Mouse (Mus musculus) monocyte, adult 5-6 weeks (primary cell): Measurements from ENCODE around the gene Rsbn1. TPM values are rescaled to one million over a fixed set of nuclear protein-coding genes. Genes with fewer than 3 reads are reported as not detected.
A peak's percentile ranks its signal among the peaks of the same experiment; 100 is the strongest.

ENCODE experiments used
- ATAC-seq: fragments of 153-309, 156-312 bp; replicated peaks from 2 replicates; pipeline ENCODE4 v1.8.0; 2017; ENCODE audit warnings: mild to moderate bottlenecking; ENCODE audit not compliant: low TSS enrichment, insufficient number of reproducible peaks, severe bottlenecking, poor library complexity, low FRiP score
- total RNA-seq: library from RNA; stranded (forward); fragments of 200-1000, 200-491, 200-594 nt; gene quantifications from 3 replicates; pipeline ENCODE4 v1.2.3, GENCODE M21; 2017

Rsbn1 gene
- total RNA-seq, 1 experiment from 2014 or later = 41.7 TPM

GRCm38 (mm10) chr3:103925302-103925701 is 11.4 kb downstream of the Rsbn1 start:
- ATAC-seq = no peak

GRCm38 (mm10) chr3:103927511-103927910 is 13.6 kb downstream of the Rsbn1 start:
- ATAC-seq = peak; percentile 73; the same call in 1 of the 2 replicates

DNA sequence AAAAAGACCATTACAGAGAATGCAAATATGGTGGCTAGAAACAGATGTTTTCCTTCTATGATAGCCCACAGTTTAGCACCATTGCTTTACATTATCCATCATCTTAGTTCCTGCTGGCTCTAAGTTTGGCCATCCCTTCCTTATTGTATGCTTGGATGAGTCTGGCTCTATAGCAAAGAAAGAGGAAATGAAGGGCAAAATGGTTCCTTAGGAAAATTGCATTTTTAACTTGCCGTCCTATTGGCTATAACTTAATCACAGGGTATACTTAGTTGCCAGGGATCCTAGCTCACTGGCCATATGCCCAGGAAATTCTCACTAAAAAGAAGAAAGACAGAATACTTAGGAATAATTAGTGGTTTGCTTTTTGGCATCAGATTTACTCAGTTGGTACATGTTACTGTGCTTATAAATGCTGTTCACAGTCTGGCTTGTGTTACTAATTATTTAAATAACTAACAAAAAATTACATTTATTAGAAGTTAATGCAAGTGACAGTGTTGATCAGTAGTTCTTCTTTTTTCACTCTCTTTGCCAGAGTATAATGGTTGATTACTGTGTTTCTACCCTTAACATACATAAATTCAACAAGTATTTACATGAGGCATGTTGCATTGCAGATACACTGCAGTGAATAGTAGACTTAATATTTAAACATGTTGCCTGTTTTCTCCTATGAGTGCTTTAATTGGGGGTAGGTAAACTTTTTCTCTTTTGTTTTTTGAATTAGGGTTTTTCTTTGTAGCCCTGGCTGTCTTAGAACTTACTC is 31.1 kb downstream of the Rsbn1 start:
- ATAC-seq = no peak

DNA sequence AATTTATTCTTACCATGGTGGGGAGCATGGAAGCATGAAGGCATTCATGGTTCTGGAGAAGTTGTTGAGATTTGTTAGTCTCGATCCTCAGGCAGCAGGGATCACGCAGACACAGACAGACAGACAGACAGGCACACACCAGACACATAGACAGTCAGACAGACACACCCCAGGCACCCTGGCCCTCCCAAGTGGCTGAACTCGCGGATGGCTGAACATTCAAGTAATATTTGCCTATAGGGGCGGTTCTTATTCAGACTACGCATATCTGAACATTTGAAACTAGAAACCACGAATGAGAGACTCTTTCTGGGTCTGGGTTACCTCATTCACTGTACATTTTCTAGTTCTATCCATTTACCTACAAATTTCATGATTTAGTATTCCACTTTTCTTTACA is 34.7 kb downstream of the Rsbn1 start:
- no peak for ATAC-seq

GRCm38 (mm10) chr3:103960622-103961021 is 46.7 kb downstream of the Rsbn1 start:
- ATAC-seq = no peak

GRCm38 (mm10) chr3:103967231-103967630 is 53.3 kb downstream of the Rsbn1 start:
- no peak for ATAC-seq

DNA sequence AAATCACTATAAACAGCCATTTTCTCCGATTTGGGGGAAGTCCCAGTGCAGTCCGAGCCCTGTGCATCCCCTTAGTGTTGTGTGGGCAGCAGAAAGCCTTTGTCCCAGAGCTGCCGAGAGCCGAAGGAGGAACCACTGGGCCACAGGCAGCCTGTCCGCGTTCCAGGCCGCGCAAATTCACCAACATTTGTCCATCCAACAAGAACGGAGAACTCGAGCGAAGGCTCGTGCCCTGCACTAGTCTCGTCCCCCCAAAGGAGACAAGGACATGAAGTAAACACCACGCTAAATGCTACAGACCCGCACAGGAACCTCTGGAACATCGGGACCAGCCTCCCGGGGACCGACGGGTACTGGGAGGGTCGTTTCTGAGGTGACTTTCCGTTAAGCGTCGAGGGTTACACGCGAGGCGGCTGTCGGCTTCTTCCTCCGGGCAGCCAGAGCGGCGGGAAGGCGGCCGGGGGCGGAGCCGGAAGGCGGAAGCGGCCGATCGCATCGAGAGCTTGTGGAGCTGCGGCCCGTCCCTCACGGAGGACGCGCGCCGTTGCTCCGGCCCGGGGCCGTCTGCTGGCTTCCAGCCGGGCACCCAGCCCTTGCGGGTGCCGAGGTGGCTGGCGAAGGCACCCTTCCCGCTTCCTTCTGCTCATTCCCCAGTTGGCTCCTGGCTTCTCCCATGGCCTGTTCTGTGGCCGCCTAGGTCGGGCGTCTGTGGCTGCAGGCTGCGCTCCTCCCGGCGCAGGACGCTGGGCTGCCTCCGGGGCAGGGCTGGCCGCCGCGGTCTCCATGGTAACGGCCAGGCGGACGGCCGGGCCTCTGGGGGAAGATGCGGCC is 54.2 kb downstream of the Rsbn1 start, which contains the start of gene Phtf1:
Gene Phtf1 (plus strand): TSS at position 250 of the 831 bp plus-strand sequence.
- peak; percentile 83 for ATAC-seq

DNA sequence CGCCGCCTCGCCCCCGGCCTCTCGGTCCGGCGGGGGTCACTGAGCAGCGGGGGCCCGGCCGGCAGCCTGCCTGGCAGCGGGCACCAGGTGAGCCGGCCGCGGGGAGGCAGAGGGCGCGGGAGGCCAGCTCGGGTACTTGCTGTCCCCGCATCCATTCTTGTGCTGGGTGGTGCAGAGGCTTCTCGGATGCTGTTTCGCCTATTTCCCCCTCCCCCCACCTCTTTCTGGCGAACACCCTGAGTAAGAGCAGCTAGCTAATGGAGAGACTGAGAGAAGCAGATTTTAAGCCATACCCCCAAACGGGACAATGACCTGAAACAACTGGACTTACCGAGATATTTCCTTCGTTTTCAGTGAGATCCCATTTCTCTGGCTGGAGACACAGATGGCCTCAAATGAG is 54.8 kb downstream of the Rsbn1 start:
- ATAC-seq = no peak

- no peak for ATAC-seq
Observed at GRCm38 (mm10) chr3:103971157-103971556, 57.2 kb downstream of the Rsbn1 start.

DNA sequence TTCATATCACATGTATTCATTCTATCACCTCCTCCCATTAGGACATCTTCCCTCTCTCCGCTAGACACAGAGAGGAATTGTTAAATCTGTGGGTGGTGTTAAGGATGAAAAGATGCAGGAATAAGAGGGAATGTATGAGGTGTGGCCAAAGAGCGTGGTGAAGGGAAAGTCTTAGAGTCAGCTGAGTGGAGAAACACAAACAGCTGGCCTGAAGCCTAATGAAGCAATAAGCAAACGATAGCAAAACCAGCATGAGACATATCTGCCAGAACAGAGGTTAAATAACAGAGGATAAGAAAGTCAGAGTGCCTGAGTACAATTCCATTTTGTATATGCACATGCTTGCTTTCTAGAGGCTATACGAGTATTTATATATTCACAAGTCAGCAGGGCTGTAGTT is 70.6 kb downstream of the Rsbn1 start:
- ATAC-seq = no peak

- no peak for ATAC-seq
Observed at GRCm38 (mm10) chr3:103985194-103985593, 71.3 kb downstream of the Rsbn1 start.

DNA sequence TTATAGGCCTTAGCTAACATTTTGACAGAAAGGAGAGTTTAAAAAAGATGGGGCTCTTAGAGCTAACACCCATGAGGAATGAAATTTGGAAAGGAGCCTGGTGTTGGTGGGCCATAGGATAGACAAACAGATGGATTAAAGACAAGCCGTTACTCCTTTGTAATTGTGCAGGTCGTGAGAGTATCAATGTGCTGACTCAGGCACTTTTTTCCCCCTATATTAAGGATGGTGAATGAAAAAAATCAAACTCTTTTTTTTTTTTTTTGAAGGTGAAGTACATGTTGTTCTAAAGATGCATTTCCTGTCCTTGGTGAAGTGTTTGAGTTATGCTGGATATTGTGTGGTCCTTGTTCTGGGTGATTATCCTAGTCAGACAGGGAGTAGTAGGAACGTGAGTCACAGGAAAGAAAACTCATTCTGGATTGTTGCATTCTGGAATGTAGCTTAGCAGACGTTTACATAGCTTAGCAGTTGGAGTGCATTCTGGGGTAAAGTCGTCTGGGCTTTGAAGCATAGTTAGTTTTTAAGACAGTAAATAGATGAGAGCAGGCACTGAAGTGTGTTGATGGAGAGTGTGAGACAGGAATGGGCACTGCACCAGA is 74.0 kb downstream of the Rsbn1 start:
- no peak for ATAC-seq

DNA sequence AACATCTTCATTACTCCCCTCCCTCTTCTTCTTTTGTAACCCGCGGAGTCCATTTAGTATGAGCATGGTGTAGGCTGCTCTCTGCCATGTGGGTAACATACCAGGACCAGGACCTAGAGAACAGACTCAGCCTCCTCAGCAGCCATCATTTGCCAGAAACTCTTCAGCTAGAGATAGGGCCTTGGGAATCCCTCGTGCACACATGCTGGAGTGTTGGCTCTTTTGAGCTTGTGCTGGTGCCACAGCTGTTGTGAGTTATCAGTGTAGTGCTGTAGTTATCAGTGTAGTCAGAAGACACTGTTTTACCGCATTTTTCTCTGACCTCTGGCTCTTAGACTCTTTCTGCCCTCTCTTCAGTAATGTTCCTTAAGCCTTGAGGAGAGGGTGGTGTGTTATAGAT is 75.4 kb downstream of the Rsbn1 start:
- ATAC-seq = no peak

DNA sequence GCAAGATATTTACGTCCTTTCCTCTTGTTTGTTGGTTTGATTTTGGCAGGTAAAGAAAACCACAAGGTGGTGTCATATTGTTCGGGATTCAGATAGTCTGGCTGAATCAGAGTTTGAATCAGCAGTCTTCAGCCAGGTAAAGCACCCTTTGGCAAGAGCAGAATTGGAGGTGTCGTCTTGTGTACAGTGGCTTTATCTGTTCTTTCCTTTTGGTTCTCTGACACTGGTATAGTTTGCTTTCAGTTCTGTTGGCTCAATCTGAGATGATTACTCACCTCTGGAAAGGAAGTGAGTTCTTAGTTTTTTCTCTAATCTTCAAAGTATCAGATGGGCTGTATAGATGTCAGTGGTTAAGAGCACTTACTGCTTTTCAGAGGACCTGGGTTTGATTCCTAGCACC is 77.4 kb downstream of the Rsbn1 start:
- no peak for ATAC-seq

DNA sequence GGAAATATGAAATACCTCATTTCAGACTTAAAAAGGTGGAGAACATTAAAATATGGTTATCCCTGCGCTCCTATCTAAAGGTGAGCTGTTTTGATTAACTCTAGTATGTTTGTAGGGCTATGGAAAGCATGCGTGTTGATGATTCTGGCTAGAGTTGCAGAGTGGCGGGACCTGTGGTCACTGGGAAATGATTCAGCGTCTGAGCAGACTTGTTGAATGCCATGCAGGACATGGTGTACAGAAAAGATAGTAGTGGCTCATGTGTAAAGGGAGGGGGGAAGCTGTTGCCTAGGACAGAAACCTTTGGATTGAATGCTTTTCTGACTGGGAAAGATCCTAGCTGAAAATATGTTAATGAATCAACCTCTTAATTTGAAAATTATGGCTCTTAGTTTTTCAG is 84.8 kb downstream of the Rsbn1 start:
- no peak for ATAC-seq

- ATAC-seq = no peak
Observed at GRCm38 (mm10) chr3:104006896-104007466, 93.1 kb downstream of the Rsbn1 start.

DNA sequence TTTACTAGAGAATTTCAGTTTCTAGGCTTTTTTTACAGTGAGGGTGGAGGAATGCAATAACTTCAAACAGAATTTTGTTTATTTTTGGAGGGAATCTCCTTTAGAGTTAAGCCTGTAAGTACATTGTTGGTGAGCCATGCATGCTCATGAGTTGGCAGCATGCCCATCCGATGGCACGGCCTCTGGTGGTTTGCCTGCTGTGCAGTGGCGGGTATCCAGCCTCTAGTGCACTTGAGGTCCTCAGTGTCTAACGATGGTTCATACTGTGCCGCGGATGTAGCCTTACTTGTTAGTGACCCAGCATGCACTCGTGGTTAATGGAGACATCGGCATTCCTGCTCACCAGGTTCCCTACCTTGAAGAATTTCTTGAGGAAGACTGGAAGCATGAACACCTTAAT is 93.6 kb downstream of the Rsbn1 start:
- no peak for ATAC-seq

DNA sequence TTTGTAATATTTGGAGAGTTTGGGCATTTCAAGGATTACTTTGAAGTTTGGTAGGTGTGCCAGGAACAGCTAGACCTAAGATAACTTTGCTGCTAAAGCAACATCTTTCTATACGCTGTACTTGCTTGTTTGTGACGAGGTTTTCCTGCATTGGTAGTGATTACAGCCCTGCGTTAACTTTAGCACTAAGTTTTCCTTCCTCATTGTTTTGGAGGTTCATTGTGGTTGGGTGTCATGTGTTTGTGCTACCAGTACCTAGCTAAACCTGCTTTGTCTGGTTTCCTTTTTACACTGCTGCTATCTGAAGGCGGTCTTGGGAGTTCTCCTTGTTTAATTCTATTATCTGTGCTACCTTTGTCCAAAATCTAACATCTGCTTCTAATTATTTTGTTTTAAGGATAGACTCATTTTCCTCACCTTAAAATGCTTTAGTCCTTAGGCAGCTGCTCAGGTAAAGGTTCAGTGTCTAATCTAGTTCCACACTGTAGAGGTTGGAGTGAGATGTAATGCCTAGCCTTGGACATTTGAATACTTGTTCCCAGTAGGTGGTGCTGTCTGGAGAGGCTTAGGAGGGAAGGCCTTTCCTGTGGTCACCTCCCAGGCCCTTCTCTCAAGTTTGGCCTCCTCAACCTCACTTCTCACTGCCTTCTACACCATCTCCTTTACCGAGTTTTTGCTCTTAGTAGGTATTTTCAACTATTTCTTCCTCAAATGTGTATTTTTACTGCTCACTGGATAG is 96.2 kb downstream of the Rsbn1 start:
- ATAC-seq = no peak

- ATAC-seq = no peak
Observed at GRCm38 (mm10) chr3:104011972-104012371, 98.1 kb downstream of the Rsbn1 start.
